Mouse (Mus musculus): Measurements from ENCODE around the gene Lyar. TPM values are rescaled to one million over a fixed set of nuclear protein-coding genes. Genes with fewer than 3 reads are reported as not detected.
A peak's percentile ranks its signal among the peaks of the same experiment; 100 is the strongest.

Lyar gene
- total and polyA plus RNA-seq, 2 experiments from 2014 or later: 27.1 to 41.8 TPM

- peaks cover 65% of the 10 kb centered on the region for H3K36me3 ChIP-seq (ENCODE audit: insufficient read depth)
- 91% methylated on average over 6 of the region's 6 CpGs for WGBS
Observed at GRCm38 (mm10) chr5:38213009-38213408, 7.3 kb upstream of the Lyar start.

GRCm38 (mm10) chr5:38219771-38220307 lies 431 bp upstream of the Lyar start:
- peak overlapping the region; percentile 86 for H3K4me2 ChIP-seq (ENCODE audit: low read depth)
- ATAC-seq (peak; percentile 81), DNase-seq (no peak)
- no peaks in the 10 kb centered on the region for H3K27me3 ChIP-seq (ENCODE audit: insufficient read depth, low read length)
- peak overlapping the region; percentile 93 for H3K27ac ChIP-seq (ENCODE audit: low read depth, low read length)
- H3K9ac ChIP-seq: peak overlapping the region; percentile 81
- H3K4me3 ChIP-seq (ENCODE audit: low read depth, low read length): peak overlapping the region; percentile 75
- 2% methylated on average over 33 of the region's 35 CpGs for WGBS
- H3K4me1 ChIP-seq (ENCODE audit: insufficient read depth): peaks cover 8% of the 10 kb centered on the region
- TF ChIP-seq CTCF (IDR thresholded peaks at IDR 0.05; ENCODE audit: low read depth): no peak
- peaks cover 15% of the 10 kb centered on the region for H3K36me3 ChIP-seq (ENCODE audit: insufficient read depth)
- H3K9me3 ChIP-seq (ENCODE audit: low read length): no peaks in the 10 kb centered on the region

More at GRCm38 (mm10) chr5:38213009-38213408, 7.3 kb upstream of the Lyar start:
- Histone ChIP-seq H3K4me1 (ENCODE audit: insufficient read depth) (no peaks in the 10 kb centered on the region), H3K4me3 (ENCODE audit: low read depth, low read length) (no peak overlapping the region), H3K27me3 (ENCODE audit: insufficient read depth, low read length) (no peaks in the 10 kb centered on the region), H3K9ac (no peak overlapping the region), H3K27ac (ENCODE audit: low read depth, low read length) (no peak overlapping the region), H3K4me2 (ENCODE audit: low read depth) (no peak overlapping the region), H3K9me3 (ENCODE audit: low read length) (no peaks in the 10 kb centered on the region)
- TF ChIP-seq CTCF (IDR thresholded peaks at IDR 0.05; ENCODE audit: low read depth): no peak
- ATAC-seq (no peak), DNase-seq (no peak)

- ATAC-seq (peak; percentile 53), DNase-seq (peak; percentile 24)
- no peaks in the 10 kb centered on the region for H3K4me1 ChIP-seq (ENCODE audit: insufficient read depth)
- H3K9me3 ChIP-seq (ENCODE audit: low read length): no peaks in the 10 kb centered on the region
- no peak overlapping the region for H3K4me3 ChIP-seq (ENCODE audit: low read depth, low read length)
- H3K27me3 ChIP-seq (ENCODE audit: insufficient read depth, low read length): no peaks in the 10 kb centered on the region
- H3K36me3 ChIP-seq (ENCODE audit: insufficient read depth): peaks cover 48% of the 10 kb centered on the region
- H3K4me2 ChIP-seq (ENCODE audit: low read depth): no peak overlapping the region
- no peak overlapping the region for H3K9ac ChIP-seq
- no peak overlapping the region for H3K27ac ChIP-seq (ENCODE audit: low read depth, low read length)
- 69% methylated on average over 4 of the region's 4 CpGs for WGBS
- peak; percentile 65 for TF ChIP-seq CTCF (IDR thresholded peaks at IDR 0.05; ENCODE audit: low read depth)
Observed at GRCm38 (mm10) chr5:38235422-38235821, 15.2 kb downstream of the Lyar start.

GRCm38 (mm10) chr5:38236627-38237026 lies 16.4 kb downstream of the Lyar start:
- Histone ChIP-seq H3K27ac (ENCODE audit: low read depth, low read length) (no peak overlapping the region), H3K9ac (no peak overlapping the region), H3K4me1 (ENCODE audit: insufficient read depth) (no peaks in the 10 kb centered on the region), H3K4me2 (ENCODE audit: low read depth) (no peak overlapping the region), H3K27me3 (ENCODE audit: insufficient read depth, low read length) (no peaks in the 10 kb centered on the region), H3K4me3 (ENCODE audit: low read depth, low read length) (no peak overlapping the region), H3K36me3 (ENCODE audit: insufficient read depth) (peaks cover 36% of the 10 kb centered on the region), H3K9me3 (ENCODE audit: low read length) (no peaks in the 10 kb centered on the region)
- TF ChIP-seq CTCF (IDR thresholded peaks at IDR 0.05; ENCODE audit: low read depth): peak; percentile 29; the same call in 1 of the 2 replicates
- ATAC-seq: no peak
- no peak for DNase-seq
- WGBS: 98% methylated on average over 2 of the region's 2 CpGs

GRCm38 (mm10) chr5:38240727-38241472 lies 20.6 kb downstream of the Lyar start:
- no peak overlapping the region for H3K9ac ChIP-seq
- no peaks in the 10 kb centered on the region for H3K4me1 ChIP-seq (ENCODE audit: insufficient read depth)
- 0 out of 2 replicates have a peak, but pooled peaks cover 9% of the 10 kb centered on the region for H3K36me3 ChIP-seq (ENCODE audit: insufficient read depth)
- H3K27ac ChIP-seq (ENCODE audit: low read depth, low read length): no peak overlapping the region
- ATAC-seq: no peak
- DNase-seq: no peak
- H3K27me3 ChIP-seq (ENCODE audit: insufficient read depth, low read length): no peaks in the 10 kb centered on the region
- TF ChIP-seq CTCF (IDR thresholded peaks at IDR 0.05; ENCODE audit: low read depth): no peak
- WGBS: 27% methylated on average over 5 of the region's 5 CpGs
- no peak overlapping the region for H3K4me3 ChIP-seq (ENCODE audit: low read depth, low read length)
- H3K9me3 ChIP-seq (ENCODE audit: low read length): no peaks in the 10 kb centered on the region
- H3K4me2 ChIP-seq (ENCODE audit: low read depth): no peak overlapping the region

- no peak for ATAC-seq
- TF ChIP-seq CTCF (IDR thresholded peaks at IDR 0.05; ENCODE audit: low read depth): no peak
- no peaks in the 10 kb centered on the region for H3K9me3 ChIP-seq (ENCODE audit: low read length)
- H3K4me3 ChIP-seq (ENCODE audit: low read depth, low read length): no peak overlapping the region
- no peaks in the 10 kb centered on the region for H3K4me1 ChIP-seq (ENCODE audit: insufficient read depth)
- WGBS: 54% methylated on average over 3 of the region's 3 CpGs
- 0 out of 2 replicates have a peak, but pooled peaks cover 3% of the 10 kb centered on the region for H3K36me3 ChIP-seq (ENCODE audit: insufficient read depth)
- H3K9ac ChIP-seq: no peak overlapping the region
- DNase-seq: no peak
- H3K27ac ChIP-seq (ENCODE audit: low read depth, low read length): no peak overlapping the region
- no peak overlapping the region for H3K4me2 ChIP-seq (ENCODE audit: low read depth)
- no peaks in the 10 kb centered on the region for H3K27me3 ChIP-seq (ENCODE audit: insufficient read depth, low read length)
Observed at GRCm38 (mm10) chr5:38241473-38241834, 21.2 kb downstream of the Lyar start.

GRCm38 (mm10) chr5:38241966-38242365 lies 21.7 kb downstream of the Lyar start:
- no peak overlapping the region for H3K27ac ChIP-seq (ENCODE audit: low read depth, low read length)
- 82% methylated on average over 6 of the region's 6 CpGs for WGBS
- H3K4me3 ChIP-seq (ENCODE audit: low read depth, low read length): no peak overlapping the region
- no peaks in the 10 kb centered on the region for H3K4me1 ChIP-seq (ENCODE audit: insufficient read depth)
- H3K36me3 ChIP-seq (ENCODE audit: insufficient read depth): no peaks in the 10 kb centered on the region
- DNase-seq: no peak
- no peak overlapping the region for H3K4me2 ChIP-seq (ENCODE audit: low read depth)
- no peak overlapping the region for H3K9ac ChIP-seq
- no peaks in the 10 kb centered on the region for H3K27me3 ChIP-seq (ENCODE audit: insufficient read depth, low read length)
- TF ChIP-seq CTCF (IDR thresholded peaks at IDR 0.05; ENCODE audit: low read depth): no peak
- no peak for ATAC-seq
- no peaks in the 10 kb centered on the region for H3K9me3 ChIP-seq (ENCODE audit: low read length)

All from forebrain, postnatal 0 days (tissue).